Mouse (Mus musculus) limb, embryonic 11.5 days (tissue): ENCODE measurements at regions not wholly inside any gene's neighbourhood (a gene's known extent, or its start where the extent isn't known, plus 50 kb on each side); places are given as distances from the start of the nearest gene placed in this dataset.

Experiments used
- ATAC-seq: fragments of 200-750 bp; cut with Nextera tagmentation; 2 replicates; pipeline ENCODE4 v1.8.0; 2017; ENCODE audit warnings: low read depth; ENCODE audit not compliant: insufficient number of reproducible peaks, low FRiP score, low TSS enrichment
- DNase-seq: peaks from one replicate; pipeline ENCODE4 v3.0.0-alpha.2; 2015; ENCODE audit warnings: low spot score
- H3K27ac ChIP-seq: fragments of 300-500 bp; sonication (generic); replicated peaks from 2 replicates; pipeline ENCODE4 v1.5.1; 2014; ENCODE audit warnings: low read depth, mild to moderate bottlenecking, low read length
- H3K27me3 ChIP-seq: fragments of 300-500 bp; sonication (generic); 2 replicates; pipeline ENCODE4 v1.6.1; 2014; ENCODE audit warnings: mild to moderate bottlenecking, low read length, mixed read lengths; ENCODE audit not compliant: control insufficient read depth, insufficient read depth
- H3K36me3 ChIP-seq: fragments of 300-500 bp; sonication (generic); 2 replicates; pipeline ENCODE4 v1.6.1; 2014; ENCODE audit warnings: mild to moderate bottlenecking, low read length, moderate library complexity, mixed read lengths; ENCODE audit not compliant: control insufficient read depth, insufficient read depth
- H3K4me1 ChIP-seq: fragments of 300-500 bp; sonication (generic); 2 replicates; pipeline ENCODE4 v1.6.1; 2014; ENCODE audit warnings: low read length, mixed read lengths; ENCODE audit not compliant: control insufficient read depth, insufficient read depth
- H3K4me2 ChIP-seq: fragments of 300-500 bp; sonication (generic); 2 replicates; pipeline ENCODE4 v1.6.1; 2014; ENCODE audit warnings: low read depth, mild to moderate bottlenecking, moderate library complexity; ENCODE audit not compliant: severe bottlenecking
- H3K4me3 ChIP-seq: fragments of 300-500 bp; sonication (generic); 2 replicates; pipeline ENCODE4 v1.5.1; 2014; ENCODE audit warnings: low read depth, low read length
- H3K9ac ChIP-seq: fragments of 300-500 bp; sonication (generic); 2 replicates; pipeline ENCODE4 v1.6.1; 2014; ENCODE audit warnings: mild to moderate bottlenecking, low read length
- H3K9me3 ChIP-seq: fragments of 300-500 bp; sonication (generic); 2 replicates; pipeline ENCODE4 v1.6.1; 2016; ENCODE audit warnings: low read length; ENCODE audit not compliant: control insufficient read depth
- WGBS: fragments of 180-500 bp; shearing (Covaris S2); extraction: QIAGEN DNeasy Blood & Tissue Kit; methylation state at CpG from one replicate; pipeline ENCODE4 v1.1.7; 2014; 5-methylcytosine and 5-hydroxymethylcytosine counted together

DNA sequence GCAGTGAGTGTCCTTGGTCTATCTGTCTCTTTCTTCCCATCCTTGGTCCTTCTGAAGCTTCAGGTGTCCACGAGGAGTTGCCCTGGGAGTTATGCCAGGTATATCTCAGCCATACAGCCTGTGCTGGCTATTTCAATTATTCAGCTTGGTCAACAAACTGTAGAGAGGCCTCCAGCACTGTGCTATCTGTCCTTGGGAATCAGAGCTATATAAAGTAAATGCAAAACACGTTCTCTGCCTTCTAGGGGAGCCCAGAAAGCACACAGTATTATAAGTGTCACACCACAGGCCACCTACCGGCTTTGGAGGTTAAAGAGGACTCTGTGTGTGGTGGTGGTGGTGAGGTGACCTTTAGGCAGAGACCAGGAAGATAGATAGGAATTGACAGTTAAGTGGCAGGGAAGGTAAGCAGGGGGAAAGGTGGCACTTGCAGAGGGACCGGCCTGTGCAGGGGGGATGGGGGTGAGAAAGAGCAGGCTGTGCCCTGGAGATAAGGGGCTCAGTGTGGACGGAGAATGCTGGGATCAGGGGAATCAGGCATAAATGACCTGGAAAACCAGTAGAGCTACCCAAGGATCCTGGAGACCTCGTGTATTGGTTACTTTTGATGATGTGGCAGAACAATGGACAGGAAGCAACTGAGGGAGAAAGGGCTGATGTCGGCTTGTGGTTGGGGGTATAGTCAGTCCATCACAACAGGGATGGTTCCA lies 425.9 kb downstream of the Fut8 start:
- Histone ChIP-seq H3K4me1 (no peaks in the 10 kb centered on the region), H3K9ac (no peak overlapping the region), H3K4me2 (no peak overlapping the region), H3K9me3 (no peaks in the 10 kb centered on the region), H3K27me3 (no peaks in the 10 kb centered on the region), H3K4me3 (no peak overlapping the region), H3K36me3 (no peaks in the 10 kb centered on the region), H3K27ac (no peak overlapping the region)
- WGBS, result 66% methylated on average over 7 of the region's 7 CpGs
- no peak for ATAC-seq
- DNase-seq, result no peak

- Histone ChIP-seq H3K4me3 (no peak overlapping the region), H3K9ac (no peak overlapping the region), H3K36me3 (no peaks in the 10 kb centered on the region), H3K27ac (no peak overlapping the region), H3K4me1 (no peaks in the 10 kb centered on the region), H3K9me3 (no peaks in the 10 kb centered on the region), H3K4me2 (no peak overlapping the region), H3K27me3 (no peaks in the 10 kb centered on the region)
- WGBS, result 87% methylated on average over 8 of the region's 8 CpGs
- no peak for ATAC-seq
- no peak for DNase-seq
Observed at GRCm38 (mm10) chr12:77666411-77666810, 428.5 kb downstream of the Fut8 start.

DNA sequence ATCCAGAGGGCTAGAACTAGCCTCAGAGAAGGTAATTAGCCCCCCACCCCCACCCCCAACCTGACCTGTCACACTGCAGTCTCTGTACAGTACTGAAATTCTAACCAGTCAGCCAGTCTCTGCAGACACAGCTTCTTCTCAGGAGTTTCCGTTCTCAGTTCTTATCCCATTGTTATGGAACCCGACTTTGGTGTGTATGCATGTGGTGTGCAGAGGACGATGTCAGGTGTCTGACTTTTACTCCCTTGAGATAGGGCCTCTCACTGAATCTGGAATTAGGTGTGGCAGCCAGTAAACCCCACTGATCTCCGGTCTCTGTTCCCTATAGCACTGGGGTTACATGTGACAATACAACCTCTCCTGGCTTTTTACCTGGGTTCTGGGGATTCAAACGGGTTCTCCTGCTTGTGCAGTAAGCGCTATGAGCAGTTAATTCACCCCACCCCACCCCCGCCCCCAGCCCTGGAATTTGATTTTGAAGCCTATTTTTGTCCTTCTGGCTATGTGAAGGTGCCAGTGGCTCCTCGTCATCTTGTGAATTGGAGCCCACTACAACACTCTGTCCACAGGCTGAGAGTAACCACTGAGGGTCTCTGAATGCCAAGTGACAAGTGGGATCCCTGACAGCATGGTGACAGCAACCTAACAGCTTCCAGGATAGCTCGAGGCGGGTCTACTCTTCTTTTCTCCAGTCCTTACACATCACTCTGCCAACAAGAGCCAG lies 429.4 kb downstream of the Fut8 start:
- no peaks in the 10 kb centered on the region for H3K9me3 ChIP-seq
- no peak overlapping the region for H3K4me3 ChIP-seq
- ATAC-seq (no peak), DNase-seq (no peak)
- H3K27me3 ChIP-seq, result no peaks in the 10 kb centered on the region
- no peak overlapping the region for H3K9ac ChIP-seq
- H3K36me3 ChIP-seq, result no peaks in the 10 kb centered on the region
- H3K4me2 ChIP-seq, result no peak overlapping the region
- H3K27ac ChIP-seq, result no peak overlapping the region
- H3K4me1 ChIP-seq, result no peaks in the 10 kb centered on the region
- WGBS, result 78% methylated on average over 10 of the region's 10 CpGs

- H3K4me3 ChIP-seq, result no peak overlapping the region
- H3K4me2 ChIP-seq, result no peak overlapping the region
- no peaks in the 10 kb centered on the region; the same call in 1 of the 2 replicates for H3K27me3 ChIP-seq
- no peaks in the 10 kb centered on the region for H3K36me3 ChIP-seq
- no peaks in the 10 kb centered on the region for H3K9me3 ChIP-seq
- 4% methylated on average over 6 of the region's 6 CpGs for WGBS
- no peak overlapping the region for H3K9ac ChIP-seq
- ATAC-seq (no peak), DNase-seq (peak; percentile 87)
- no peak overlapping the region for H3K27ac ChIP-seq
- H3K4me1 ChIP-seq, result no peaks in the 10 kb centered on the region
Observed at GRCm38 (mm10) chr12:77667875-77668204, 429.9 kb downstream of the Fut8 start.

- Histone ChIP-seq H3K4me3 (no peak overlapping the region), H3K4me2 (no peak overlapping the region), H3K27ac (no peak overlapping the region), H3K9me3 (no peaks in the 10 kb centered on the region), H3K27me3 (no peaks in the 10 kb centered on the region; the same call in 1 of the 2 replicates), H3K9ac (no peak overlapping the region), H3K36me3 (no peaks in the 10 kb centered on the region), H3K4me1 (peaks cover 3% of the 10 kb centered on the region; the same call in 1 of the 2 replicates)
- ATAC-seq, result no peak
- 75% methylated on average over 8 of the region's 8 CpGs for WGBS
- DNase-seq, result no peak
Observed at GRCm38 (mm10) chr12:77670531-77670930, 432.6 kb downstream of the Fut8 start.

- H3K9me3 ChIP-seq, result no peaks in the 10 kb centered on the region
- no peaks in the 10 kb centered on the region; the same call in 1 of the 2 replicates for H3K27me3 ChIP-seq
- H3K27ac ChIP-seq, result no peak overlapping the region
- ATAC-seq (no peak), DNase-seq (no peak)
- peaks cover 3% of the 10 kb centered on the region; the same call in 1 of the 2 replicates for H3K4me1 ChIP-seq
- no peak overlapping the region for H3K4me3 ChIP-seq
- no peak overlapping the region for H3K4me2 ChIP-seq
- H3K36me3 ChIP-seq, result no peaks in the 10 kb centered on the region
- 52% methylated on average over 2 of the region's 2 CpGs for WGBS
- no peak overlapping the region for H3K9ac ChIP-seq
Observed at GRCm38 (mm10) chr12:77674352-77674751, 436.4 kb downstream of the Fut8 start.

DNA sequence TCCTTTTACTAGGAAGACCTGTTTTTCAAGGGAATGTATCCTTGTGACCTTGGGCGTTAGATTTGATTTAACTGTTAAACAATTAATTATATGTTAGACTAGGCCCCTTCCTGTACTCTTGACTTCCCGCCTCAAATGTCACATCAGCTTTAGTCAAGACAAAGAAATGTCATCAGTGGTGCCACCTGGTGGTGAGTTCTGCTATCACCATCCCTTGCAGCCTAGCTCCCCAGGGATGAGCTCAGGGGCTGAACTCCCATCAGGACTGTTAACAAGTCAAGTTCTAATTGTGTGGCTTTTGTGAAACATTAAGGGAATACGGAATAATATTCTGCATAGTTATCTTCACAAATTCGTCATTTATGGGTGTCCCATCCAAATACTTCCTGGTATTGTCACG lies 436.8 kb downstream of the Fut8 start:
- Histone ChIP-seq H3K36me3 (no peaks in the 10 kb centered on the region), H3K27me3 (no peaks in the 10 kb centered on the region; the same call in 1 of the 2 replicates), H3K9ac (no peak overlapping the region), H3K27ac (no peak overlapping the region), H3K9me3 (no peaks in the 10 kb centered on the region), H3K4me3 (no peak overlapping the region), H3K4me2 (no peak overlapping the region), H3K4me1 (peaks cover 3% of the 10 kb centered on the region; the same call in 1 of the 2 replicates)
- 84% methylated on average over 5 of the region's 5 CpGs for WGBS
- no peak for ATAC-seq
- DNase-seq, result peak; percentile 75

DNA sequence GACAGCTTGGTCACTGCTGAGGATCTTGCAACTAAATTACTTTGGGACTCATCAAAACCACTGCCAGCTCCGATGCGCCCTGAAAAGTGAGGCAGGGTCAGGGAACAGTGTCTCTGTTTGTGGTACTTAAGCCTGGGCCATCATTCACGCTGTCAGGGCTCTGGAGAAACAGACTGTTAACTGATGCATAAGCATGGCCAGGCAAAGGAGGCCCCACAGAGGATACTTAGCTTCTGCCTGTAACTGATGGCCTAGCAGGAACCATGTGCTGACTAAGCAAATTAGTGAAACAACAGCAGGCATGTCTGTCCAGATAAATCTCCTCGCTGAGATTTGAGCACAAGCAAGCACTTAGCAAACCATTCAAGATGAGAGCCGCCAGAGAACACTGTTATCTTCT lies 440.1 kb downstream of the Fut8 start:
- H3K36me3 ChIP-seq, result no peaks in the 10 kb centered on the region
- H3K27ac ChIP-seq, result no peak overlapping the region
- H3K27me3 ChIP-seq, result no peaks in the 10 kb centered on the region
- DNase-seq (no peak), ATAC-seq (no peak)
- no peak overlapping the region for H3K9ac ChIP-seq
- H3K4me1 ChIP-seq, result peaks cover 3% of the 10 kb centered on the region; the same call in 1 of the 2 replicates
- H3K9me3 ChIP-seq, result no peaks in the 10 kb centered on the region
- 15% methylated on average over 5 of the region's 5 CpGs for WGBS
- H3K4me3 ChIP-seq, result no peak overlapping the region
- no peak overlapping the region for H3K4me2 ChIP-seq
